Mouse (Mus musculus) kidney, postnatal 10 days (tissue): ENCODE measurements around the gene Zfp260.
"Not testable (repeated sequence)": the region's sequence is repeated elsewhere in the genome, so short reads cannot be mapped to it uniquely, and the experiment has no call there.

ENCODE experiments used
- DNase-seq: peaks from one replicate; pipeline ENCODE4 v3.0.0; 2021; ENCODE audit warnings: mixed read lengths

Gene Zfp260

DNA sequence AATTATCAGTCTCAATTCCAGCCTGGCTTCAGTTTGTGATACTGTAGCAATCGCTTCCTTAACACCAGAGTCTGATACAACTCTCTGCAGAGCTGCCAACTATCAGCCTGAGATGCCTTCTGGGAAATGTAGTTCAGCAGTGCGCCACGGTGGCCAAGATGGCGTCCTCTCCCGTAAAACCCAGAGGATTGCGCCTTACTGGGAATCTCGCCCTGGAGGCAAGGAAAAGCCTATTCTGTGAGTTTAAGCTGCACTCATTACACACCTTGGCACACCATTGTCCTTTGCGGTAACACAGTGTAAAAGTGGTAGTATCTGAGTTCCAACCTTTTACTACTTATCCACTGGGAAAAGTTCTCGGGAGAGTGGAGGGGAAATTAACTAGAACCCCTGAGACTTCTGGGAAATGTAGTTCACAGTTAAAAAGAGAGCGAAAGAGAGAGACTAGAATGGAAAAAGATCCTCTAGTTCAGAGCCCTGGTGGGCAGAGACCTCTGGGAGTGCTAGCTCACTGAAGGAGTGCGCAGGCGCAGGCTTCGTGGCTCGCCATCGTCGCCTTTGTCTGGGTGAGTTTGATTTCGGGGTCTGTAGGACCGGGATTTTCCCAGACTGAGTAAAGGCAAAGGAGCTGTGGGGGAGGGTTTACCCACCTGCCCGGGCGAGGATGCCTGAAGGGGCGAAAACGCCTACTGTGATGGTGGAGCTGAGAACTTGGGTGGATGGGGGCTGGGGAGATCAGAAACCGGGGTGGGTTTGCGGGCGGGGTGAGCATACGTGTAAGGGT lies at the start of gene Zfp260:
TSS of gene Zfp260 (plus strand) at position 132 of the 784 bp plus-strand sequence.
- DNase-seq: peak; percentile 94

DNA sequence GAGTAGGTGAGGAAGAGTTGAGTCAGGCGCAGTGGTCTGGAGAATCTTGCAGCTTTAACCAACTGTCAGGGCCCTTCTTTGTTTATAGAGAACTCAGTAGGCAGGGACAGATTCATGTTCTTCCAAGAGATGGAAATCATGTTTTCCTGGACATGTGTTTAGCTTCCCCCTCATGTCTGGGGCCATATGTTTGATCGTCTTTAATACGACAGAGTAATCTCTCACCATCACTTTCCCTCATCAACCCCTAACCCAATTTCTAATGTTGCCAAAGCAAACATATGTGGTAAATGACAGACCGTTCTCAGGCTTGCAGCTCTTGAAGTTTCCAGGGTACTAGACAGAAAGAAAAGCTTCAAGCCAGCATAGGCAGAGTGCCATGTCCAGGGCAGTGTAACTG lies 46.5 kb upstream of the Zfp260 start:
- DNase-seq: no peak

DNA sequence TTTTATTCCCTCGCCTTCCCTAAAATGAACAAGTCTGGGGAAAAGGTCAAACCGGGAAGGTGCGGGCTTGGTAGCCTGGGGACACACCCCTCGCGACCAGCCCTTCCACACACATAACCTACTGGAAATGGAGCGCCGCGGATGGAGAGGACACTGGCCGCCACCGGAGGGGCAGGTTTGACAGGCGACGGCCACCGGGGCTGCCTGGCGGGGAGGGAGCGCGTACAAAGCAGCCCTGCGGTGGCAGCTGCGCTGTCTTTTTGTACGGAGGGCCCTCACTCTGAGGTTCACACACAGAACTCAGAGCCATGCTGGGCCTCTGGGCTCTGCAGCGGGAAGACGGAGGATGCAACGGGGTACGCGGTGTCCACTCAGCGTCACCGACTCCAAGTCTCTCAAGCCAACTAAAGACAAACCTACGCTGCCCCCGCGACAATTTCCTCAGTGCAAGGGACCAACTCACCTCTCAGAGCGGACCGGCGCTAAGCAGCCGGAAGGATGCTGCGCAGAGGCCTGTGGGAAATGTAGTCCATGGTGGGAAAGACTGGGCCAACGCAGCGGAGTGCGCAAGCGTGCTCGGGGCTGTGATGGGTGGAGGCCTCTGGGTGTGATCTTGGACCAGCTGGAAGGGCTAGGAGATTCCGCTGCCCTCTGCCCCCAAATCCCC lies 43.6 kb upstream of the Zfp260 start, which contains the start of gene Zfp14:
TSS of gene Zfp14 (minus strand) at position 499 of the 667 bp plus-strand sequence.
- peak; percentile 93 for DNase-seq

DNA sequence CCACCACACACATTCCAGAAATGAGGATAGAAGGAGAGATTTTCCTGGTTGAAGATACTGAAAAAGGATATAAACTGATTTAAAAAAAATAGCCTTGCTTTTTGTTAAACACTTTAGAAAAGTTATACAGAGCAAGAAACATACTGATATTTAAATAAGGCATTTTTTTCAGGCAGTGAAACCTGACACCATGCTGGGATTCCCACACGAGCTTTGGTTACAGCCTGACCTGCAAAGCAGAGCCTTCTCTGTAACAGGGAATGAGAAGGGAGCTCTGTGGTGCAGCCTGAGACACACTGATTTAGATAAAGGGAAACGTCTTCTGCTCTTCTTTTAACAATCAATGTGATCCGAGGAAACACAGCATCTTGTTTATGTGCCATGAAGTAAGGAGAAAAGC lies 41.0 kb upstream of the Zfp260 start:
- DNase-seq: no peak

DNA sequence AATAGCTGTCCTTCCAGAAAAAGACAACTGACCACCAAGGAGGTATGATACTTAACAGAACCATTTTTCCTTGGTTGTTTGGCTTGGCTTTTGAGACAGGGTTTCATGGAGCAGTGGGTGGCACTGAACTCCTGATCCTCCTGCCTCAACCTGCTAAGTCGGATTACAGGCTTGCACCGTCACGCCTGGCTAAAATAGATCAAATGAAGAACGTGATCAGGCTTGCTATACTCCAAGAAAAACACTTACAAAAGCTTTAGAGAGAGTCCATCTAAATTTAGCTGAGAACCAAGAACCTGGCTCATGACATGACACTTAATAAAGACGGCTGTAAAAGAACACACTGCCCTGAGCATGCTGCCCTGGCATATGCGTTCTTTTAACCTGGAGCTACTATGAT lies 34.2 kb upstream of the Zfp260 start:
- no peak for DNase-seq

DNA sequence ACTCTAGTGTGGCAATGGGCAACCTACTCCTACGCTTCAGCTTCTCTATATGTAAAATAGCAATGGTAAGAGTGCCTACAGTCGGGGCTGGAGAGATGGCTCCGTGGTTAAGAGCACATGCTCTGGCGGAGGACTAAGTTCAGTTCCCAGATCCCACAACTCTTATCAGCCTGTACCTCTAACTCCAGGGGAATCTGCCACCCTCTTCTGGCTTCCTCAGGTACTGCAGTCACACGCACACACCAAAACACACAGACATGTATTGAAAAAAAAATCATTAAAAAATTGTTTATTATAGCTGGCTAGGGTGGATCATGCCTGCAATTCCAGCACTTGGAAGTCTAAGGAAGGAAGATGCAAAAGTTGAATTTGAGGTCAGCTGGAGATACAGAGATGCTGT lies 32.1 kb upstream of the Zfp260 start:
- peak; percentile 26 for DNase-seq

DNA sequence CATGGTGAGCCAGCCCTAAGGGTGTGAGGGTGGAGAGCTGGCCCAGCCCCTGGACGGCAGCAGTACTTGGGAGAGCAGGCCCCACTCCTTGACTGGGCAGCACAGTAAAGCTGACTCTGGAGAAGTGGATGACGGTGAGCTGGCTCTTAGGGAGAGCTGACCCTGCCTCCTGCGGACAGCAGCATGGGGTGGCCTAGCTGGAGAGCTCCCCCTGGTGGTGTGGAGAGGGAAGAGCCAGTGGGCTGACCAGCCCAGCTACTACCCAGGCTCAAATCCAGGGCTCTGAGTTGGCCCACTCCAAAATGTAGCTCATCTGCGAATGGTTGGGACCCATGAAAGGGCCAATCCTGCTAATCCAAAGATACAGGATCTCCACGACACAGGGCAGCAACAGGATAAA lies 30.0 kb upstream of the Zfp260 start:
- no peak for DNase-seq

DNA sequence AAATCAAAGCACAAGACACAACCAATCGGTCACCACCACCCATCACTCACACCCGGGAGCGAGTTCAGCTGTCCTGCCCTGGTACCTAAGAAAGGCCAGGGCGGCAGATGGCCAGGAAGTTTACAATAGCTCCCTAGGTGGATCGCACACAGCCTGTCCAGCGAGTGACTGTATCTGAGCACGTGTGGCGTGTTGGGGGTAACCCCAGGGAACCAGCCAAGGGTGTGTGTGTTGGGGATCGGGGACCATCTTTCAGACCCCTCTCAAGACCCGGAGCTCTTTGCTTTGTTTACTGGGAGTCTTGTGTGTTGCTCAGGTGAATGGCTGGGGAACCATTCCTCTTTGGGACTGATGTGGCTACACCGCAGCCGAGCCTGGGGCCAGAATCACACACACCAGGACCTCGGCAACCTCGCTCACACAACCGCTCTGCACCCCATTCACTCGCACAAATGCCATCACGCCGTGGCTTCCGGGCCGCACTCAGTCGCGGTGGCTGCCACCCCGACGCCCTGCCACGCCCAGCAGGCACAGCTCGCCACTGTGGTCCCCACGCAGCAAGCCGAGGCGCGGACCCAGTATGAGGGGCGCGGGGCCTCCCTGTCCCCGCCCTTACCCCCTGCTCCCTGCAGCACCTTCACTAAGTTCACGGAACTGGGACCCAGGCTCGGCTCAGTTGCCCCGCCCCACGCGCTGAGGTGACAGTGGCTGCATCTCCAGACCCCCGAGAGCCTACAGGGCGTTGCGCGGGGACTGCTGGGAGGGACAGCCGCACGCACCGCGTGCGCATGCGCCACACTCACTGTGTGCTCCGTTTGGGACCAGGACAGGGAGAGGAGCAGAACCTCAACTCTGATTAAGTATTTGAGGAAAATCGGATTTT lies 22.2 kb upstream of the Zfp260 start, which contains the start of gene Zfp82:
TSS of gene Zfp82 (minus strand) at position 755 of the 883 bp plus-strand sequence.
- DNase-seq: peak; percentile 88

DNA sequence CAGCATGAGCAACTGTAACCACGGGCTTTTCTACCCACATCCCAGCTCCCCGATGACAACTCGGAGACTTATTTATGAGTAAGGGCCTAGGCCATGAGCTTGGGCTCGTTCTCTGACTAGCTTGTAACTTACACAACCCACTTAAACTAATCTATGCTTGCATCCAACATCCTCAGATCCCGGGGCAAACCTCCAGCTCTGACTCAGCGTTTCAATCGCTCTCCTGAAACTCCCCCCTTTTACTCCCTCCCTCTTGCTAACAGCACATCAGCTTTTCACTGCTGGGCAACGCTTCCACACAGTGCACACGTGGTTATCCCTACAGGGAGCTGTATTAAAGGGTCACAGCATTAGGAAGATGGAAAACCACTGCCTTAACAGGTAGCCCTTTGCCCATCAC lies 8.1 kb upstream of the Zfp260 start:
- no peak for DNase-seq

DNA sequence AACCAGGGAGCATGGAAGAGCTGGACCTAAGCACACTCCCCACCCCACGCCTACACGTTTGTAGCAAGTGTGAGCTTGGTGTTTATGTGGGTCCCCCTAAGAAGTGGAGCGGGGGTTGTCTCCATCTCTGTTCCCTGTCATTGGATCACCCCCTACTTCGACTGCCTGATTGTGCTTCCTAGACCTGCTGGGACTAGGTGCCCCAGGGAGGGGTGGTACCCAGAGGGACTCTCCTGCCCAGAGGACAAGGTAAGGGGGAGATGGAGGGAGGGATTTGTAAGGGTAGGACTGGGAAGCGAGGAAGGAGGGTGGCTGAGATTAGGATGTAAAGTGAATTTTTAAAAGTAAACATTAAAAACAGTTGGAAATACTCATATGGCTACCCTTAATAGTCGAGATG lies 5.2 kb upstream of the Zfp260 start:
- no peak for DNase-seq

DNA sequence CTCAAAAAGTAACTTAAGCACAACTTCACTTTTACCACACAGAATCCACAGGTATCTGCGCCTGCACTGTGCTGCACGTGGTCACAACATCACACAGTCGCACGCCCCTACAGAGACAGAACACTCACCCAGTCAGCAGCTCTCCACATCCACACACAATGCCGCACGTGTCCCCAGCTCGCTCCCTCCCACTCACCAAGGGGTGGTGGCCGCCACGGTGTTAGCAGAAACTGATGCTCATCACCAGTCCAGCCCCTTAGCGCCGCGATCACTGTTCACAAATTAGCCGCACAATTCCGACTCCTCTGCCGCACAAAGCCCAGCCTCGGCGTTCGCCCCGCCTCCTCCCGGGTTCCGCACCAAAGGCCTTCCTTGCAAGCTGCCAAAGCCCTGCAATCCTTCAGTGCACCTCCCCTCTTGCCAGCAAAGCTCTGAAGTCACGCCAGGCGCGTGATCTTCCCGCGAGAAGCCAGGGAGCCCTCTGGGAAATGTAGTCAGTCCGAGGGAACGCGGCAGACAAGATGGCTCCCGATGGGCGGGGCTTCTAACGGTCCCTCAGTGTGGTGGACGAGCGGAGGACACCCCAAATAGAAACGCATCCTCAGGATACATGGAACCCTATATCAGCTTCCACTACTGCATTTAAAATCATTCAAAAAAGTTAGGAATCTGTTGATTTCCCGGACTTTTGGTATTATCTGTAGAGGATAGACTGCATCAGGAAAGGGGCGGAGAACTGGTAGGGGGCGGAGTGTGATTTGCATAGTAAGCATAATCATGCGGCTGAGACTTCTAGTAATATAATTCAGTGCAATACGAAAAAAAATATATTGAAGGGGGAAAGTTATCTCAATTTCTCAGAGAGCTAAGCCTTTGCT lies 4.2 kb upstream of the Zfp260 start, which contains the start of the genes Gm26920 and Zfp566:
TSS of gene Gm26920 (minus strand) at position 319 of the 878 bp plus-strand sequence.
TSS of gene Zfp566 (minus strand) at position 436 of the 878 bp plus-strand sequence.
- DNase-seq: peak; percentile 97

DNA sequence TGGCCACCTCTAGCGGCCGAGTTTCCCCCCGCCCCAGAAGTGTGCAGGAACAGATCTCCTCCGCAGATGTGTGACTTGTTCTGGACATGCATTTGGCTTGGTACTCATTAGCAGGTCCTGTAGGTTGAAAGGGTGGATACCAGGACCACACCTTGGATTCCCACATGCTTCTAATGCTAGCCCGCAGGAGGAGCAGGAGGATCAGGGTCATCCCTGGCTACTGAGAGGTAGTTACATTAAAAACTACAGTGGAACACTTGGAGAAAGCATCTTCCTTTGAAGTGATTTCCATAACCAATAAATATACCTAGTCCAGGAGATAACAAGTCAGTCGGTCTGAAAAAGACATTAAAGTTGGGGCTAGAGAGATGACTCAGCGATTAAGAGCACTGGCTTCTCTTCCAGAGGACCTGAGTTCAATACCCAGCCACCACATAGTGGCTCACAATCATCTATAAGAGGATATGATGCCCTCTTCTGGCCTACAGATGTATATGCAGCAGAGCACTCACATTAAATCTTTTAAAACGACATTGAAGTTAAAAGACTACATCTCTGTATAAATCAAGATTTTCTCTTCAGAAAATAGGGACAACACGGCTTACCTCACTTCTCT lies 3.5 kb upstream of the Zfp260 start:
- no peak for DNase-seq

DNA sequence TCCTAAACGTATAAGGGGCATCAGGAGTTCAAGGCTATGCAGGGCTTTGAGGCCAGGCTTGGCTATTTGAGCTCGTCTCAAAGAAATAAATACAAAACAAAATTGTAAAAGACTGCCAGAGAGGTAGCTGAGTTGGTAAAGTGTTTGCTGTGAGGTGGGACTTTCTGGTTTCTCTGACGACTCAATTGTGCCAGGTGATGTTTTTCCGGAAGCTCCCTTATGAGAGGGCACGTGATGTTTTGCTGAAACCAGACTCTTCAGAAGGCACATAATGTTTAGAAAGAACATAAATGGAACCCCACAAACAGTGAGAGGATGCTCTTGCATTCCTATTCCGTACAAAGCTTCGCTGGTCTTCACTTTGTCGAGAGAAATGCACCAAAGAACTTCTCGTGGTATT lies 1.9 kb upstream of the Zfp260 start:
- no peak for DNase-seq

DNA sequence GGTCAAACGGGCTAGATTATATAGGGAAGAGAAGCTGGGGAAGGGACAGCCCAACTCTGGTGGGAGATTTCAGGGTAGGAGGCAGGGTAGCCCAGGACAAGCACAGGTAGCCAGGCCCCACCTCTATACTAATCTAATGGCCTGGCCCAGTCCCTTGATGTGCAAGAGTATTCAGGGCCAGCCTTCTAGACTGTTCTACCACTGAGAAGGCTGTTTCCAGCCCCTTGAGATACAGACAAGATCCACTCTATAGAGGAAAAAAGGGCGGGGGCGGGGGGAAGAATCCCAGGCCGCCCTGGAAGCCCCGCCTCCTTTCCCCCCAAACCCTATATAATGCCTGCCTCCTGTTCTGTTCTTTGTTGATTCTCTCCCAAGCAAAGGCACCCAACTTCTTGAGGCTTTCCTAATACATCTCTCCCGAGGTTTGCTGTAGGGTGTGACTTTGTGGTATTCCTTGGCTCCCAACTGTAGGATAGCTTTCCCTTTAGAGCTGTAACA lies 610 bp upstream of the Zfp260 start:
- no peak for DNase-seq

DNA sequence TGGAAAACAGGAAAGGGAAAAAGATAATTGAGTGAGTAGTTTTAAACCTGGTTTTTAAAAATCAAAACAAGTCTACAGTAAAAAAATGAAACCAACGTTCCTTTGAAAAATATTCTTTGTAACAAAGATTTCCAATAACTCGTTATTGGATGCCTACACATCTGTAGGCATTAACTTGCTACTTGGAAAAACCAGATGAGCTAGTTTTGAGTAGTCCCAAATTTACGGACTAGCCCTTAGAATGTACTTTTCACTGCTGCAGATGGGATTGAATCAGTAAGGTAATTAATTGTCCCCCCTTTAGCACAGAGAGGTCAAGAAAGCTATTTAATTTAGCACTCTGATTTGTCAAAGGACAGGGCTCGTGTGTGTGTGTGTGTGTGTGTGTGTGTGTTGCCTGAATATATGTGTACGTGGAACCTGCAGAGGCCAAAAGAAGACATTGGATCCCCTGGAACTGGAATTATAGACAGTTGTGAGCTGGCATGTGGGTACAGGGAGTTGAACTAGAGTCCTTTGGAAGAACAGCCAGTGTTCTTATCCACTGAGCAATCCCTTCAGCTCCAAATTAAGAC lies 1.1 kb downstream of the Zfp260 start:
- no peak for DNase-seq

DNA sequence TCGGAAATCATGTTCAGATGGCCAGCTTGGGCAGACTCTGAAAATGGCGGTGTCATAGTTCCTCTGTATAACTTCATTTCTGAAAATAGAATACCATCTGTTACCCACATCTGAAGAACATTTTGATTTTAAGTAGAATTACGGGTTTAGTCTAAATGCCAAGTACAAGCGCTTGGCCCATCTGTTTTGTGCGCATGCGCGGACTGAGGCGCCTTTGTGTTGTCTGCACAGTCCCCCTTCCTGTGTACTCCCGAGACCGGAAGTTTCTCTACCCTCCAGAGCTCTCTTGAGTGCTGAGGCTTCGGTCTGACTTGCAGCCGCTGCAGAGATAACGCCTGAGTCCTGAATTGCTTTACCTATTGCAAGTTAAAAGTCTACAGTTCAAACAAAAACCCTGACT lies 4.7 kb downstream of the Zfp260 start:
- DNase-seq: peak; percentile 22

DNA sequence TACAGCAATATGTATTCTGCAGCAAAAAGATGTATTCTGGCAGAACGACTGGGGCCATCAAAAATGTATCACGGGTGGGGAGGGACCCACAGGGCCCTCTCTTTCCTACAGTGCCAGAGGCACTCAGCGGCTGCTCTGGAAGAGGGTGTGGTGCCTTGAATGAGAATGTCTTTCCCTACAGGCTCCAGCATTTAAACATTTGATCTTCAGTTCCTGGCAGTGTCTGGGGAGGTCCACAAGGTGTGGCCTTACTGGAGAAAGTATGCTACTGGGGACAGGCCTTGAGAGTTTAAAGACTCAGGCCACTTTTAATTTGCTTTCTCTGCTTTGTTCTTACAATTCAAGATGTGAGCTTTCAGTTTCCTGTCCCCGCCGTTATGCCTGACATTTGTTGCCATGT lies 21.5 kb downstream of the Zfp260 start:
- no peak for DNase-seq

DNA sequence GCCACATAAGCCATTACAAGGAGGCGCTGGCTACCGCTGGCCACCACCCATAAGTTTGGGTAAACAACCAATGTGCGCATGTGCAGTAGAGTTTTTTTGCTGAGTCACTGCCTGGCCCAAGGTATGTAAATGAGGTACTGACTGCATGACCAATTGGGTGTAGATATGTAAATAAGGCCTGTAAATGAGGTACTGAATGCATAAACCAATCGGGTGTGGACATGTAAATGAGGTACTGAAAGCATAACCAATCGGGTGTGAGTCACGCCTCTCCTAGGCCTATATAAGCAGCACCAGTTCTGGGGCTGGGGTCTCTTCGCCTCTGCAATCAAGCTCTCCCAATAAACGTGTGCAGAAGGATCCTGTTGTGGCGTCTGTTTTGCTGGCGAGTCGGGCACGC lies 23.4 kb downstream of the Zfp260 start:
- DNase-seq: not testable (repeated sequence)

DNA sequence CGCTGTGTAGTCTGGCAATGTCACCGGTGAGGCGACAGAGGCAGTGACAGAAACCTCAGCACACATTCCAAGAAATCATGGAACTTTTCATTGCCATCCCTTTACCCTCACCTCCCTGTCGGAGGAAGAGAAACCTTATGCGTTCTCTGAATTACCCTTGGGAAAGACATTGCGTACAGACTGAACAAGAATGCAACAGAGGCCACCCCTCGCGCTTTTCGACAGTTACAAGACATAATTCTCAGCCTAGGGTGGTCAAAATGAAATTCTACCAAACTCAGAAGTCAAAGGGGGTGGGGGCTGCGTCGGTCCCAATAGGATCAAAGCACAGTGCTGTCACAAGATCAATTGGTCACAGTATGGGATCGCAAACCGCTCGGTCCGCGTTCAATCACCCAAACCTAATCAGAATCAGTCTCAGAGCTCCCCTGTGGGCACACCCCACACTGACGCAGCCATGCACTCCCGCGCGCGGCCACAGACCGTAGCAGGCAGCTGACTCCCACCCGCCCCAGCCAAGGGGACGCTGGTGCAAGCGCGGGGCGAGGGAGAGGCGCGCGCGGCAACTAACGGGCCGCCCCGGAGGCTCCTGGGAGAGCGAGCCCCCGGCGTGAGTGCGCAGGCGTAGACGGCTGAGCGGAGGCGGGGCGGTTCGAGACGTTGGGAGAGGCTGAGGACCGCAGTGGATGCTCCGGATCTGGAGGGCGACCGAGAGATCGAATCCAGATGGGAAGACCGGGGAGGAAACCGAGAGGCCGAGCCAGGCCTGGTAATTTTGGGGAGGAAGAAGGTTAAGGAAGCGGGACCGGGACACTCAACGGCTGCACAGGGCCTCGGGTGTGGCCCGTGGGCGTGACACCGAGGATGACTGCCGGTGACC lies 27.0 kb downstream of the Zfp260 start, which contains the start of gene Zfp382:
TSS of gene Zfp382 (plus strand) at position 635 of the 880 bp plus-strand sequence.
- DNase-seq: peak; percentile 94

DNA sequence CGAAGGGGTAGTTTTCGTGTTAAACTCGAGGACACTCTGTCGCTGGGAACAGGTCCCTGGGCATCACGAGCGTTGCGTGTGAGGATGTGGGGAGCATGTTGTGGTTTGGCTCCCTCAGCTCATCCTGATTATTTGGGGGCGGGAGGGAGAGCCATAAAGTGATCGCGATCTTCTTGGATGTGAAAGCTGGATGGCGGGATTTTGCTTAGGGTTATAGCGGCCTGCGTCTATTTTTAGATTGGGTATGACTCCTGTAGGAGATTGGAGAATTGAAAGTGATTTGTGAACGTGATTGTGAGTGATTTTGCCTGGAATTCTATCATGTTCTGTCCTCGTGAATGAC lies 27.6 kb downstream of the Zfp260 start:
- DNase-seq: no peak
